Mouse (Mus musculus) CH12.LX (cell line): ENCODE measurements around the gene Commd3. TPM values are rescaled to one million over a fixed set of nuclear protein-coding genes. Genes with fewer than 3 reads are reported as not detected.

Experiments used
- DNase-seq: peaks from one replicate; pipeline ENCODE4 v3.0.0-alpha.2; 2013; ENCODE audit errors: extremely low read depth
- H3K27ac ChIP-seq: 2 replicates; pipeline ENCODE4 v1.5.1; 2012; ENCODE audit warnings: low read depth, mild to moderate bottlenecking, control low read depth, moderate library complexity; ENCODE audit not compliant: insufficient read depth
- H3K27me3 ChIP-seq: replicated peaks from 2 replicates; pipeline ENCODE3; 2012; ENCODE audit warnings: inconsistent platforms
- H3K36me3 ChIP-seq, 2 experiments: replicated peaks in 1 of 2; 2 replicates each; pipeline versions ENCODE3 to v1.6.1; 2012; ENCODE audit warnings: inconsistent platforms in 1 of 2, low read length in 1 of 2, mild to moderate bottlenecking in 1 of 2, mixed read lengths in 1 of 2, moderate library complexity in 1 of 2; ENCODE audit not compliant: control insufficient read depth in 1 of 2, insufficient read depth in 1 of 2
- H3K4me1 ChIP-seq, 2 experiments: 2 replicates each; pipeline ENCODE4 v1.6.1; 2012; ENCODE audit warnings: inconsistent platforms in 1 of 2, moderate library complexity in 1 of 2; ENCODE audit not compliant: insufficient read depth in 2 of 2, control insufficient read depth in 1 of 2
- H3K4me2 ChIP-seq: 2 replicates; pipeline ENCODE4 v1.6.1; 2012; ENCODE audit warnings: low read depth, mild to moderate bottlenecking, control low read depth; ENCODE audit not compliant: poor library complexity, insufficient read depth, severe bottlenecking
- H3K4me3 ChIP-seq, 3 experiments: fragments of 150-350 bp in 1 of 3; sonication (generic) in 1 of 3; replicated peaks in 1 of 3; 2 replicates each; pipeline versions ENCODE3 to v1.5.1; 2011 to 2012; ENCODE audit warnings: low read depth in 2 of 3, low read length in 2 of 3, mild to moderate bottlenecking in 2 of 3, moderate library complexity in 2 of 3, control low read depth in 1 of 3, improper control_type of control experiment in 1 of 3, inconsistent platforms in 1 of 3, mixed read lengths in 1 of 3; ENCODE audit not compliant: poor library complexity in 1 of 3
- H3K79me2 ChIP-seq: replicated peaks from 2 replicates; pipeline ENCODE4 v1.6.1; 2012; ENCODE audit warnings: mild to moderate bottlenecking, moderate library complexity; ENCODE audit not compliant: control insufficient read depth, poor library complexity, insufficient read depth, severe bottlenecking; ENCODE audit errors: extremely low read depth
- H3K9ac ChIP-seq: 2 replicates; pipeline ENCODE4 v1.6.1; 2012; ENCODE audit warnings: low read depth, mild to moderate bottlenecking, control low read depth, moderate library complexity; ENCODE audit not compliant: insufficient read depth
- H3K9me3 ChIP-seq: replicated peaks from 2 replicates; pipeline ENCODE3; 2012; ENCODE audit warnings: low read length, inconsistent platforms, mixed read lengths
- BHLHE40 ChIP-seq: IDR thresholded peaks from 2 replicates; pipeline ENCODE4 v1.6.1; 2011; ENCODE audit warnings: mild to moderate bottlenecking, low read depth, low read length, improper control_type of control experiment
- CHD1 ChIP-seq: IDR thresholded peaks from 2 replicates; pipeline ENCODE4 v1.6.1; 2012; ENCODE audit warnings: low read depth, low read length, improper control_type of control experiment, inconsistent platforms
- CHD2 ChIP-seq: IDR thresholded peaks from 2 replicates; pipeline ENCODE4 v1.6.1; 2011; ENCODE audit warnings: low read length, improper control_type of control experiment
- ELF1 ChIP-seq: IDR thresholded peaks from 2 replicates; pipeline ENCODE4 v1.6.1; 2014; ENCODE audit warnings: low read depth, mild to moderate bottlenecking, inconsistent platforms, low read length, improper control_type of control experiment
- ETS1 ChIP-seq: conservative IDR thresholded peaks from 2 replicates; pipeline ENCODE4 v1.6.1; 2012; ENCODE audit warnings: low read depth, mild to moderate bottlenecking, inconsistent platforms, low read length, improper control_type of control experiment, moderate library complexity
- JUND ChIP-seq: conservative IDR thresholded peaks from 2 replicates; pipeline ENCODE4 v1.6.1; 2011; ENCODE audit warnings: low read depth, low read length, improper control_type of control experiment
- KAT2A ChIP-seq: IDR thresholded peaks from 2 replicates; pipeline ENCODE4 v1.6.1; 2012; ENCODE audit warnings: low read length, improper control_type of control experiment, inconsistent platforms; ENCODE audit not compliant: insufficient replicate concordance
- MAX ChIP-seq: IDR thresholded peaks from 2 replicates; pipeline ENCODE4 v1.6.1; 2011; ENCODE audit warnings: low read length, improper control_type of control experiment
- MAZ ChIP-seq: IDR thresholded peaks from 2 replicates; pipeline ENCODE4 v1.6.1; 2012; ENCODE audit warnings: low read depth, mild to moderate bottlenecking, inconsistent platforms, low read length, improper control_type of control experiment, moderate library complexity
- MEF2A ChIP-seq: IDR thresholded peaks from 2 replicates; pipeline ENCODE4 v1.6.1; 2014; ENCODE audit warnings: low read depth, mild to moderate bottlenecking, inconsistent platforms, low read length, improper control_type of control experiment, borderline replicate concordance
- PAX5 ChIP-seq: IDR thresholded peaks from 2 replicates; pipeline ENCODE4 v1.6.1; 2012; ENCODE audit warnings: low read length, inconsistent platforms, mixed read lengths
- POLR2A ChIP-seq: IDR thresholded peaks from 2 replicates; pipeline ENCODE4 v1.6.1; 2011; ENCODE audit warnings: low read depth, mild to moderate bottlenecking, improper control_type of control experiment, low read length
- POLR2AphosphoS2 ChIP-seq: IDR thresholded peaks from 2 replicates; pipeline ENCODE4 v1.6.1; 2011; ENCODE audit warnings: low read depth, low read length, improper control_type of control experiment
- RAD21 ChIP-seq: IDR thresholded peaks from 2 replicates; pipeline ENCODE4 v1.6.1; 2011; ENCODE audit warnings: low read depth, mild to moderate bottlenecking, low read length, improper control_type of control experiment, moderate library complexity
- RCOR1 ChIP-seq: conservative IDR thresholded peaks from 2 replicates; pipeline ENCODE4 v1.6.1; 2012; ENCODE audit warnings: low read depth, mild to moderate bottlenecking, inconsistent platforms, low read length, improper control_type of control experiment
- TBP ChIP-seq: conservative IDR thresholded peaks from 2 replicates; pipeline ENCODE4 v1.6.1; 2011; ENCODE audit warnings: low read depth, low read length, improper control_type of control experiment
- USF1 ChIP-seq: IDR thresholded peaks from 2 replicates; pipeline ENCODE4 v1.6.1; 2014; ENCODE audit warnings: low read depth, mild to moderate bottlenecking, inconsistent platforms, low read length, improper control_type of control experiment
- USF2 ChIP-seq: conservative IDR thresholded peaks from 2 replicates; pipeline ENCODE4 v1.6.1; 2011; ENCODE audit warnings: low read depth, low read length, improper control_type of control experiment
- ZC3H11A ChIP-seq: IDR thresholded peaks from 2 replicates; pipeline ENCODE4 v1.6.1; 2012; ENCODE audit warnings: low read depth, mild to moderate bottlenecking, inconsistent platforms, low read length, improper control_type of control experiment
- ZMIZ1 ChIP-seq: IDR thresholded peaks from 2 replicates; pipeline ENCODE4 v1.6.1; 2012; ENCODE audit warnings: low read depth, mild to moderate bottlenecking, inconsistent platforms, low read length, improper control_type of control experiment
- dilution Hi-C: fragments of 300-500 bp; cut with MboI; formaldehyde crosslinking; loops from 2 replicates; pipeline ENCODE4 v1.14.3; 2020; ENCODE audit warnings: low sequenced_read_pairs; ENCODE audit not compliant: extremely low pct_unique_long_range_greater_than_20kb, extremely low pct_ligation_motif_present
- in situ Hi-C: fragments of 300-500 bp; cut with MboI; formaldehyde crosslinking; loops from 3 replicates; pipeline ENCODE4 v1.14.3; 2019; ENCODE audit warnings: low sequenced_read_pairs, low pct_ligation_motif_present, low pct_unique_long_range_greater_than_20kb, mixed read lengths
- polyA plus RNA-seq: library from polyadenylated mRNA; unstranded; fragments of >175 nt; gene quantifications from 2 replicates; pipeline ENCODE4 v1.2.1, GENCODE M21; 2012; ENCODE audit warnings: low read depth; ENCODE audit not compliant: insufficient read length
- total RNA-seq, 2 experiments: library from RNA; depleted of rRNA; stranded (reverse); fragments of 300-350 nt in 1 of 2; fragments of >200 nt in 1 of 2; gene quantifications; 2 replicates each; pipeline ENCODE4 v1.2.3; 2012 to 2014

Commd3 gene
- total and polyA plus RNA-seq, 3 experiments: 116 to 183 (median 149) TPM

DNA sequence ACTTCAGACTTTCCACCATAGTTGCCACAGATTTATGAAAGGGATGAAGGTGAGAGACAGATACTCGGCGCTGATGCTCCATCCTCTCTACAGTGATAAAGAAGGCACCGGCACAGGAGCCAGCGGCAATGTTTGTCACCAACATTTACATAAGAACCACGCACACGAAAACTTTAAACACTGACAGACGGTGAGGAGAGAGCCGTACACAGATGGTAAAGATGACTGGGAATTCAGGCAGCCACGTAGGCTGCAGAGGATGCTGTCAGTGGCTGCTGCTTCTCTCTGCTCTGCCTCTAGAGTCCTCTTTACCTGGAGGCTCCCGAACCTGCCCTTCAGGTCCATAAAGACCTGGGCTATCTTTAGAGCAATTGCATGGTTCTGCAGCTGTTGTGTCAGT is 49.0 kb upstream of the Commd3 start:
- H3K9me3 ChIP-seq: no peaks in the 10 kb centered on the region
- no peaks in the 10 kb centered on the region for H3K79me2 ChIP-seq
- H3K4me1 ChIP-seq: peaks cover under 1 to 6% of the 10 kb centered on the region in 2 experiments; a peak in 1 of 4 replicates
- in situ Hi-C loops: no loop called here
- H3K4me3 ChIP-seq: no peak overlapping the region
- H3K27ac ChIP-seq: no peak overlapping the region
- H3K36me3 ChIP-seq: no peaks in the 10 kb centered on the region
- TF ChIP-seq MEF2A (no peak), CHD2 (no peak), MAZ (no peak), ZMIZ1 (no peak), USF2 (no peak)
- no peak overlapping the region for H3K4me2 ChIP-seq
- H3K27me3 ChIP-seq: no peaks in the 10 kb centered on the region
- no peak for DNase-seq
- no peak overlapping the region for H3K9ac ChIP-seq
- dilution Hi-C loops: no loop called here

- Histone ChIP-seq H3K4me3 (no peak overlapping the region), H3K27ac (no peak overlapping the region), H3K4me1 (peaks cover 4 to 12% of the 10 kb centered on the region in 2 experiments; a peak in 1 of 4 replicates), H3K4me2 (no peak overlapping the region), H3K79me2 (no peaks in the 10 kb centered on the region), H3K36me3 (no peaks in the 10 kb centered on the region), H3K27me3 (no peaks in the 10 kb centered on the region), H3K9ac (no peak overlapping the region), H3K9me3 (no peaks in the 10 kb centered on the region)
- dilution Hi-C loops (no loop called here), in situ Hi-C loops (no loop called here)
- DNase-seq: no peak
- no peak for TF ChIP-seq CHD2
- TF ChIP-seq POLR2AphosphoS2: no peak
These were observed 41.6 kb upstream of the Commd3 start for GRCm38 (mm10) chr2:18630547-18630946.

DNA sequence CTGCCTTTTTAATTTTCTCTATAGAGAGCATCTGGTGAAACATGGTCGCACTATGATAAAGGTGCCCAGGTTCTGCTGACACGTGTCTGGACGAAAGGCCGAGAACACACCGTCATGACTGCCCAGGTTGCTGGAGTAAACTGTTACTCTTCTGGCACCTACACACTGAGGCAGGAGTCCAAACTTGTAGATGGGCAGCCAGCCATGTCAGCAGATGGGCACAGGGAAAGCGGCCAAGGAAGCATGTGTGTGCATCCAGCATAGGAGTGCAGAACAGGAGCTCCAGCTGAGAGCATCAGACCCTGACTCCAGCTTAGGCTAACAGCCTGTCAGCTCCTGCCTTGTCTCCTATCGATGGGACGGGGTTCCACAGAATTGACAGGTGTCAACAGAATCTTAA is 37.1 kb upstream of the Commd3 start:
- no peaks in the 10 kb centered on the region for H3K27me3 ChIP-seq
- H3K36me3 ChIP-seq: no peaks in the 10 kb centered on the region
- H3K4me3 ChIP-seq: no peak overlapping the region
- H3K27ac ChIP-seq: no peak overlapping the region
- no peak for DNase-seq
- H3K79me2 ChIP-seq: no peaks in the 10 kb centered on the region
- peaks cover 4% of the 10 kb centered on the region for H3K9me3 ChIP-seq
- no peak for TF ChIP-seq BHLHE40
- no peak for TF ChIP-seq TBP
- TF ChIP-seq POLR2AphosphoS2: no peak
- TF ChIP-seq PAX5: no peak
- TF ChIP-seq ZC3H11A: no peak
- TF ChIP-seq ELF1: no peak
- TF ChIP-seq POLR2A: no peak
- no peak for TF ChIP-seq RCOR1
- no peak for TF ChIP-seq ETS1
- no peak for TF ChIP-seq RAD21
- no peak for TF ChIP-seq USF1
- TF ChIP-seq MEF2A: no peak
- no peak for TF ChIP-seq MAX
- no peak for TF ChIP-seq KAT2A
- no peak for TF ChIP-seq JUND
- TF ChIP-seq CHD1: no peak
- dilution Hi-C loops: no loop called here
- in situ Hi-C loops: no loop called here
- no peak overlapping the region for H3K9ac ChIP-seq
- 0 out of 4 replicates have a peak, but pooled peaks cover 0 to 3% of the 10 kb centered on the region in 2 experiments for H3K4me1 ChIP-seq
- no peak overlapping the region for H3K4me2 ChIP-seq
